Mouse (Mus musculus): ENCODE measurements around the gene Slc12a6.
"Not testable (repeated sequence)": the region's sequence is repeated elsewhere in the genome, so short reads cannot be mapped to it uniquely, and the experiment has no call there.

Gene Slc12a6

DNA sequence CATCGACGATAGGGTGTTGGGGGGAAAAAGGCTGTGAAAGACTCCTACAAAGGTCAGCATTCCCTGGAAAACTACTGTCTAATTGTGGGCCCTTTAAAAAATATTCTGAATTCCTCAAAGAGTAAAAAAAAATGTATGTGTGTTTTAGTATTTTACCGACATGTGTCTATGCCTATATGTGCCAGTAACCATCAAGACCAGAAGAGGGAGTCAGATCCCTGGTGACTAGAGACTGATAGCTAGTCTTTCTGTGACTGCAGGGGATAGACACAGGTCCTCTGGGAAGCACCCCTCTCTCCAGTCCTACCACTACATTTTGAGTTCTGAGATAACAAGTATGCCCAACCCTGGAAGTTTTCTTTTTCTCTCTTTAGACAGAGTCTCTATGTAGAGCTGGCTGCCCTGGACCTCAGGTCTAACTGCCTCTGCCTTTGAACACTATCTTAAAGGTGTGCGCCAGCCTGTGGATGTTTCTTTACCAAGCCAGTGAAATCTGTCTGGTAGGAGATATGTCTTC, 2.8 kb upstream of the Slc12a6 start:
- DNase-seq: no peak

DNA sequence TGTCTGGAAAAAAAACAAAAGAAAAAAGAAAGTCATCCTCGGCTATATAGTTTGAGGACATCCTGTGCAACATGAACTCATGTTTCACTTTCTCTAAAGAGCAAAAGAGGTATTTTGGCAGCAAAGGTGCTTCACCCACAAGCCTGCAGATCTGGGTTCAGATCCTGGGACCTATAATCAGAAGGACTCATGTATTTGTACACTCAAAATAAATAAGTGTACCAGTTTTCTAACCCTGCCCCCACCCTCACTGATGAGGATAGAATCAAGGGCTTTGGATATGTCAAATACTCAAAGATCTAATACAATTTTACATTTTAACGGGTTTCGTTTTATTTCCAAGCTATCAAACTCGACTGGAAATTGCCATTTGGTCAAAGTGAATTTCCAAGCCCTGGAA, 1.3 kb upstream of the Slc12a6 start:
- DNase-seq: no peak

DNA sequence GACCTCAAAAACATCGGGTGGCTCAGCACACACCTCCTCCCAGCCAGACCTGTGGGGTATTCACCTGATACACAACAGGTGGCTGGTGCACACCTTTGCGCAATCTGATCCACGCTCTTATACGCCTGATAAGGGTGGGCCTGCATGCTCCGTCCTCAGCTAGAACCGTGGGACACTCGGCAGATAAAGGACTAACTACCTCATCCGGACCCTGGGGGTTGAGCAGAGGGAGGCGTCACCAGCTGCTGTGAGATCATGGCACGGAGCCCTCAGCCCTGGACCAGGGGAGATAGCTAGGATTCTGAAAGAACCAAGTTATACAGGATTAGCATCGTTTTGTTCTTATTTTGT, 592 bp downstream of the Slc12a6 start, which contains the start of gene Gm21985:
Gm21985 (plus strand) TSS at position 73 of the 351 bp plus-strand sequence.
- DNase-seq: peak; percentile 45

DNA sequence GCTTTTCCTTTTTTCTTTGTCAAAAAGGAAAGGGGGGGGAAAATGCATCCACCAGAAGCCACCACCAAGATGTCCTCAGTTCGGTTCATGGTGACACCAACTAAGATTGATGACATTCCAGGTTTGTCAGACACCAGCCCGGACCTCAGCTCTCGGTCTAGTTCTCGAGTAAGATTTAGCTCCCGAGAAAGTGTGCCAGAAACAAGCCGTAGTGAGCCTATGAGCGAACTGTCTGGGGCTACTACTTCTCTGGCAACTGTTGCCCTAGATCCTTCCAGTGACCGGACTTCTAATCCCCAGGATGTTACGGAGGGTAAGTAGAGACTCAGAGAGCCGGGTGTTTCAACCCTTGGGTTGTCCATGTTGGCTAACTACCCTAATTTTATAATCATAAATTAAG, 1.2 kb downstream of the Slc12a6 start:
- DNase-seq: no peak

DNA sequence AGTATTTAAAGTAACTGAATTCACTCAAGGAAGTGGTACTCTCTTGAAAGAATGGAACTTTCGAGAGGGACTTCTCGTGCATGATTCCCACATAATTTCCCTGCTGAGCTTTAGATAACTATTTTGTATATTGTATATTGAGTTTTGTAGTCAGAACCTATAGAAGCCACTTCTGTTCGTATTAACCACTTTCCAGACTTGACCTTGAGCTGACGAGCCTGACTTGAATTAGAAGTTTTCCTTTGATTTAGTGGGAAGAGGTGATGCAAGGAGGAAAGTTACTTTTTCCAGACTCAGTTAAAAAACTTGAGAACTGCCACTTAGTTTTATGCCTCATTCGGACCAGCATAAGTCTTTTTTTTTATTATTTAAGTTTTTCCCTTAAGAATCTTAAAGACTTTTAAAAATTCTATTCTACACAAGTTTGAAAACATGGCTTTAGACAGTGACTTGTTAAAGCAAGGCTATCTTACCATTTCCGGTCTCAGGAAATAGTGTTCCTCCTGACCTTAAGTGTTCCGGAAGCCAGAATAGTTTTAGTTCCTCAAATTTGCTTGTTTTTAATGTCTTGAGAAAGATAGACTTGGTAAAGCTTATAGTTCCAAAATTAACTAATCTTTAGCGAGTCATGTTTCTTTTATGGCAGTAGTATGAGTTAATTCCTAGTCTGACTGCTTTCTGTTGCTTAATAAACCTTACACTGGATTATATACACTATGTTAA, 2.1 kb downstream of the Slc12a6 start:
- DNase-seq: no peak

DNA sequence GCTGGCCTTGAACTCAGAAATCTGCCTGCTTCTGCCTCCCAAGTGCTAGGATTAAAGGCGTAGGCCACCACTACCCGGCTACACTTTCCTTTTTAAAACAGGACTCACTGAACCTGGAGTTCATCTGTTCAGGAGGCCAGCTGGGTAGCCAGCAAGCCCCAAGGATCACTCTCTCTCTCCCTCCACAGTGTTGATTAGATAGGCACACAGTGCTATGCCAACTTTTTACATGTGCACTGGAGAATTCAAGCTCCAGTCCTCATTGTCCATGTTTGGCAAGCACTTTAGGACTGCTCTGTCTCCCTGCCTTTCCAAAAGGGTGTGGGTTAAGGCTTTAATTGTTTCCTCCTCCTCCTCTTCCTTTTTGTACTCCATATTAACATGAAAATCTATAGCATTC, 4.4 kb downstream of the Slc12a6 start:
- no peak for DNase-seq

DNA sequence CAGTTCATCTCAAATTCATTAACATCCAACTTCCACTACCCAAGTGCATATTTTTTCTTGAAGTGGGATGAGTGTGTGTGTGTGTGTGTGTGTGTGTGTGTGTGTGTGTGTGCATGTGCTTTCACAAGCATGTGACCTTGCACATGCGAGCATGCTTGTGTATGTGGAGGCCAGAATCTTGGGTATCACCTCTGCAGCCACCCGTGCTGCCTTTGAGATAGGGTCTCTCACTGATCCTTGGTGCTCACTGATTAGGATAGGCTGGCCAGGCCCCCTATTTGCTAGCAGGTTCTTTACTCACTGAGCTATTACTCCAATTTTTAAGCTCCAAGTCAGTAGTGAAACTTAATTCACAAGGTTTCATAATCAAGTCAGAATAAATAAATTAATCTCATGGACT, 7.3 kb downstream of the Slc12a6 start:
- DNase-seq: no peak

DNA sequence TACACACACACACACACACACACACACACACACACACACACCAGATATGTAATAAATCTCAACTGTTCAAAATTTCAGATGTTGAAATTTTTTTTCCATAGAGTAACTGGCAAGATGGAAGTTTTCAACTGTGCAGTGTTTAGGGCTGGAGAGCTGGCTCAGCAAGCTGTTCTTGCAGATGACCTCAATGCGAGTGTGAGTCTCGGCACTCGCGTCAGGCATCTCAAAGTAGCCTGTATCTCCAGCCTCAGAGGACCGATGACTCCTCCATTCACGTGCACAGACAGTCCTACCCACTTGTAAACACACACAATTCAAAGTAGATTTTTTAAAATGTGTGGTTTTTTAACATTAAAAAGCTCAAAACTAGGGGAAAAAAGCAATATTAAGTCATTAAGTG, 7.8 kb downstream of the Slc12a6 start:
- no peak for DNase-seq

DNA sequence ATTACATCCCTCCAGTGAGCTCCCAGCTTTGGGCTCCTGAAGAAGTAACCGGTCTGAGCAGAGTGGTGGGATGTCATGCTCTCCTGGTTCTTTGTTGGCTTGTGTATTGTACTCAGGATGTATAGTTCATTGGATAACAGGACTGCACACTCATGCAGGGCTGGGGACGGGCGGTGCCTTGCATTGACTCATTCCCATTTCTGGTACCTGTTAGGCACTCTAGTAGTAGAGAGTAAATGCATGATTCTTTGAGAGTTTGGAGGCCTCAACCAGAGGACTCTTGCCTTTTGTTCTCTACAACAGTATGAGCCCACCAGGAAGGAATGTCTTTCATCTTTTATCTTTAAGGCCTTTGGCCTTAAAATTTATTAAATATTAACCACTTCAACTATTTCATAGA, 11.2 kb downstream of the Slc12a6 start:
- DNase-seq: no peak

DNA sequence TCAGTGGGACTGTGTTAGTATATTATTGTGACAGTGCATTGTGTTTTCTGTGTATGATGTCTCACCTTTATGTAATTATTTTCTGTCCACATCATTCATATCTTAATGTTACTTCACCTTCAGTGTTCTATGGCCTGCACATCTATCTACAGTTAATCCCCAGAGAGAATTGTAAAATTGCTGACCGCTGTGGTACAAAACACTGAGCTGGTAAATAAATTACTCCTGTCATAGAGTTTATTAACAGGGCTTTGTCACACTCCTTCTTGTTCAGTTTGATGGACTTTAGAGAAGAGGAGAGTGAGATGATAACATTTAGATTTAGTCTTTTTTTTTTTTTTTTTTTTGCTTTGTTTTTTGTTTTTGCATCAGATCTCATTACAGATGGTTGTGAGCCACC, 17.2 kb downstream of the Slc12a6 start:
- DNase-seq: no peak

DNA sequence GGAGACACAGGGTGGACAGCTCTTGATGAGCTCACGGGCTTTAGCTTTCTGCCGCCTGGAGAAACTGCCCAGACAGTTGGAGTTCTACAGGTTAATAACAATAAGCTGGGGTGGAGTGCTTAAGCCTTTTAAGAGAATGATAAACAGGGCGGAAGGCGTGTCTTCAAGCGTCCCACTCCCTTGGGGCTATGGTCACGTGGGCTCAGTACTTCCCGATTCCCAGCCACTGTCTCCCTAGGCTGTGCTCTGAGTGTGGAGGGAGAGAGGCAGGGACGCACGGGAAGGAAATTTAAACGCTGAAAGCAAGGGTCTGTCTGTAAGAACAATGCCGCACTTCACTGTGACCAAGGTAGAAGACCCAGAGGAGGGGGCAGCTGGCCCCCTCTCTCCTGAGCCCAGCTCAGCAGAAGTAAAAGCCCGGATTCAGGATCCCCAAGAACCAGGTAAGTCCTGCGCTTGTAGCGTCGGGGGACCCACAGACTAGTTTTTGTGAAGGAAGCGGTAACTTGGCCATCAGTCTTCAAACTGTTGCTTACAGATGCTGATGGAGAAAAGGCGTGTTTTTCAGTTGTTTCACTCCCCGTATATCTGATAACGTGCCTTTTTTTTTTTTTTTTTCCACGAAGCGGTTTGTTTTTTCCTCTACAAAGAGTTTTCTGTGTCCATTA, 18.9 kb downstream of the Slc12a6 start:
- no peak for DNase-seq

DNA sequence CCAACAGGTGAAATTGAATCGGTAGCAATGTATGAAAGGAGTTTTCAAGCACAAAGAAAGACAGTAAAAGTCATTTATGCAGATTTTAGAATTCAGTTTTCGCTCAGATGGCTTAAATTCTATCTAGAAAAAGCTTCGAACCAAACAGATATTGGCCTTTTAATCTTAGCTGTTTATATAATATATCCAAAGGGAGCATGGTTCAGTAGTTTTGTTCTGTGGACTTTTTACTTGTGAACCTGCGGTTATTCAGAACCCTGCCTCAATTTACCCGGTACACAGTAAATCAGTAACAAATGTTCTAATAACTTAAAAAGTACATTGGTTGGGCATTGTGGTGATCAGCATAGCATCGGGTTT, 19.4 kb downstream of the Slc12a6 start:
- DNase-seq: no peak

DNA sequence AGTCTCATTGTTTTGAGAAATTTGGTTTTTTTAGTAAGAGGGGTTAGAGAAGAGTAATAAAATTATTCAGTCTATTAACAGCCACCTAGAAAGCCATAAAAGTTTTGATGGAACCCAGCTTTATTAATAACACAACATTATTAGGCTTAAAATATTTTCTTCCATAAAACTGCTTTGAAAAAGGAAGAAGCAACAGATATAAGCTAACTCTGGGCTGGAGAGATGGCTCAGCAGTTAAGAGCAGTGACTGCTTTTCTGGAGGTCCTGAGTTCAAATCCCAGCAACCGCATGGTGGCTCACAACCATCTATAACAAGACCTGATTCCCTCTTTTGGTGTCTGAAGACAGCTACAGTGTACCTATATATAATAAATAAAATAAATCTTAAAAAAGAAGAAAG, 20.4 kb downstream of the Slc12a6 start:
- not testable (repeated sequence) for DNase-seq

DNA sequence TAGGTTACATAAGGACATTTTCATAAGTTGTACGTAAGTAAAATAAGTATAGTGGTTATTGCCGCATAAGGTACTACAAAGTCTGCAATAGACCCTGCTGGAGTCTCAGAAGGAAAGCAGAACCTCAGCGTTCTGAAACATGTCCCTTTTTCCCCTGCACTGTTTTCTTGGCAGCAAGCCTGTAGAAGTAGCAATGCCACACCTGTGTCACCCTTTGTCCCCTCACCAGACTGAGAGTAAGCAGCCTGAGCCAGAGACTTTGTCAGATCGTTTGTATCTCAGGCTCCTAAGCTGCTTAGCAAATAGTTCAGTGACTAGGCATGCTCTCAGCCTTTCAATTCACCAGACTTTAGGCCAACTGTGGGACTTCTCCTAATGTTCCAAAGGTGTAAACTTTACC, 21.4 kb downstream of the Slc12a6 start:
- DNase-seq: no peak

DNA sequence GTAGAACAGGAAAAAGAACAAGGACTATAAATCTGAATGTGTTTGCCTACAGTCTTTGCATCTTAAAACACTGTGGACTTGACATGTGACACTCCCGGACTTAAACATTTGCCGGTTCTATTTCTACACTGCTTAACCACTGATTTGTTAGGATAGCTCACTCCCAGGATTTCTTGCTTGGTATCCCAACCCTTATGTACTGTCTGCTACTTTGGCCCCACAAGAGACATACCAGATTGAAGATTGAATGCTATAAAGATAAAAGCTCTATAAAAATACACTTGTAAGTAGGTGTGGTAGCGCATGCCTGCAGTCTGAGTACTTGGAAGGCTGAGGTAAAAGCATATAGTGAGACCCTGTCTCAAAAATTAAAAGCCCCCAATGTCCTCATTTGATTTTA, 23.9 kb downstream of the Slc12a6 start:
- no peak for DNase-seq

DNA sequence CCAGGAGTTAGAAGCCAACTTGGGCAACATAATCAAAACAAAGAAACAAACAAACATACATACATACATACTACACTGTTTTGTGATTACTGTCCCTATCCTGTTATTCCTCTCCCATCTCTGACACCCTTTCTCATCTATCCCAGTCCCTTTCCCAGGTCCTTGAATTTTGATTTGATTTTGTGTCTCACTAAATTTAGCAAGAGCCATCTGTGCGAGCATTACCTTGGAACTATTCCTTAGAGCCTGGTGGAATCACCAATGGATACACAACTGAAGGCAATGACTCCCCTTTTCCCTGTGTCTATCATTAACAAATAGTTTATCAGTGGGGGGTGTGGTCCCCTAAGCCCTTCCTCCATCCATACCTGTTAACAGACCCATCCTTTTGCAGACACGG, 27.2 kb downstream of the Slc12a6 start:
- no peak for DNase-seq

DNA sequence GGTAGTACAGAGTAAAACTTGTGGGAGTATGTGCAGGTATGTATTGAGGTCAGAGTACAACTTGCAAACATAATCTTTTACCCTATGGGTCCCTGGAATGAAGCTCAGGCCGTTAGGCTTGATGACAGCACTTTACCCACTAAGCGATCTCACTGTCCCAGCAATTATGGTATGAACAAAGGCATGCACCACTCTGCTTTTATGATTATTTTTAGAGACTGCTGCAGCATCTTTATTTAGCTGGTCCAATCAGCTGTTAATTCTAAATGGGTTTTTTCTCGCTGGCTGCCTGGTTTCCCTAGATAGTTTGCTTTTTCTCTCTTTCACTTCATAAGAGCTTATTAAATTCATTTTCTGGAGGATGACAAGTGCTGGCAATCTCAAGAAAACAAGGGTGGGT, 30.6 kb downstream of the Slc12a6 start:
- DNase-seq: no peak

DNA sequence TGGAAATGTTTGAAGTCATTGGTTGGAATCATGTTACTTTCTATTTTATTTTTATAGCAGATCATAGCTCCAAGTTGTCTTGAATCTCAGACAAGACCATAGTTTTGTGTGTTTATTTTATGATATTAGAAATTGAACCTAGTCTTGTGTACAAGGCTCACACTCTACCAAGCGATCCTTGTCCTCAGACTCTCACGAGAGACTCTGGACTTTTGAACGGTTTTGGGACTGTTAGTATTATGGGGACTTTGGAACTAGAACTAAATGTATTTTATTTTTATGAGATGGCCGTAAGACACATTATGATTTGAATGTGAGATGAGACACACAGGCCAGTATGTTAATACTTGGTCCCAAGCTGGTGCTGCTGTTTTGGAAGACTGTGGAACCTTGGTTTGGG, 32.6 kb downstream of the Slc12a6 start:
- no peak for DNase-seq

DNA sequence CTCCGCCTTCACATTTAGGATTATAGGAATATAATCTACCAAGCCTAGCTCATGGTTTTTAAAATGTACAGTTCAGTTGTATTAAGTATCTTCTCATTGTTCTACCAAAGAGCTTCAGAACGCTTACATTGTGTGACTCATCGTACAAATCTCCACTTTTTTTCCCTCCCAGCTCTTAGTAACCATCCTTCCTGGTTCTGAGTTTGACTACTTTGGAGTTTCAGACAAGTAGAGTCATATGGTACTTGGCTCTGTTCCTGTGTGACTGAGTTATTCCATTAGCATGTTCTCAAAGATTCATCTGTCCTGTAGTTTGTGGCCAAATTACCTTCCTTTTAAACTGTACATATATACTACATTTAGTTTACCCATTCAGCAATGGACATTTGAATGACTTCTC, 43.0 kb downstream of the Slc12a6 start:
- no peak for DNase-seq

DNA sequence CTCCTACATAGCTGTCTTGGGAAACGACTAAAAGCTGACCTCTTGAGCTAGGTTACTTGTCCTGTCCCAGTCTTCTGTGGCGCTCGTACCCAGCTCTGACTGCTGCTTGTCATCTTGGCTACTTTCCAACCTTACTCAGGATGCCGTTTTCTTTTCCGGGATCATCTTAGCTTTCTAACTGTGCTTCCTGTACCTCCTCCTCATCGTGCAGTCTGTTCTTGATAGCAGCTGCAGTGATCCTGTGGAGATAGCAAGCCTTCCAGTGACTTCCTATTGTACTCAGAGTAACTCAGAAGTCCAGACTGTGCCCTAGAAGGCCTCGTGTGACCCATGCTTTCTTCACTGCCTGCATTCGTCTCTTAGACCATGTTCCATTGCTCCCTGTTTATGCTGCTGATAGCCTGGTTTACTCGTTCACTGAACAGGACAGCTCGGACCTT, 43.6 kb downstream of the Slc12a6 start:
- DNase-seq: no peak

DNA sequence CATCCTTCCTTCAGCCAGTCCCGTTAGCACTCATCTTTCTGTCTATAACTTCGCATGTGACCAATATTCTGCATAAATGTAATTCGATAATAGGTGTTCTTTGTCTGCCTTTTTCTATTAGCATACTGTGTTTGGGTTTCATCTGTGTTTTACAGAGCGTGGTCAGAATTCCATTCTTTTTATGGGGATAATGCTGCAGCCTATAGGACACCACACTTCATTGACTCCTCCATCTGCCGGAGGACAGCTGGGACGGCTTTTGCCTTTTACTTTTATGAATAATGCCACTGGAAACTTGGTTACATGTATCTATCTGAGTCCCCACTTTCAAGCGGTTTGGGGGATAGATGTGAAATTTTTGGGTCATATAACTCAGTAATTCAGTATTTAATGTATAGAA, 50.0 kb downstream of the Slc12a6 start:
- no peak for DNase-seq

DNA sequence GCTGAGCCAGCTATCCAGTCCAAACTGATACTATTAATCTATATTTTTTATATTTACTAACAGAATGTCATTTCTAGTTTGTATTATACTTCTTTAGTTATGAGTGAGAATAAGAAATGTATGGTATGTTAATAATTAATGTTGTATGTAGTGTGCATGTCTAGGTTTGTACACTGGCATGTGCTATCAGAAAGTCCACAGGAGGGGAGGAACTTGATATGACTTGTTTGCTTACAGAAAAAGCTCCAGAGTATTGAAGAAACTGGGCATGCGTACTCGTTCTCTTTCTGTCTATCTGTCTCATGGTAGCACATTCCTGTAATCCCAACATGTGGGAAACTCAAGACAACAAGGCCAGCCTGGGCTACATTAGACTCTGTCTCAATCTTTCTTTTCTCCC, 52.6 kb downstream of the Slc12a6 start:
- no peak for DNase-seq

DNA sequence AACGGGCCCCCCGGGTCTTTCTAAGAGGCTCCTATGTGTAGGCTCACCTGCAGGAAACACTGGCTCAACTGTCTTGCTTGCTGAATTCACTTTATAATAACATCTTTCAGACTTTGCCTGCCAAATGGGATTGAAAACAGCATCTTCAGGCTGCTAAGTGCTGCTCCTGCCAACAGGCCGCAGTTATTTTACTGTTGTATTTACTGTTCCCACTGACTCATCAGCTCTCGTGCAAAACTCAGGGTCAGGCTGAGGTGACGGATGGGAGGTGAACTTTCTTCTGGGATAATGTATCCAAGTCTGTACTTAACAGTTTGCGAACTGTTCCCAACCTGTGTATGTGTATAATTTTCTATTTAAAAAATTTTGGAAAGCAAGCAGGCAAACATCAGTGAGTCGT, 53.3 kb downstream of the Slc12a6 start:
- DNase-seq: no peak

DNA sequence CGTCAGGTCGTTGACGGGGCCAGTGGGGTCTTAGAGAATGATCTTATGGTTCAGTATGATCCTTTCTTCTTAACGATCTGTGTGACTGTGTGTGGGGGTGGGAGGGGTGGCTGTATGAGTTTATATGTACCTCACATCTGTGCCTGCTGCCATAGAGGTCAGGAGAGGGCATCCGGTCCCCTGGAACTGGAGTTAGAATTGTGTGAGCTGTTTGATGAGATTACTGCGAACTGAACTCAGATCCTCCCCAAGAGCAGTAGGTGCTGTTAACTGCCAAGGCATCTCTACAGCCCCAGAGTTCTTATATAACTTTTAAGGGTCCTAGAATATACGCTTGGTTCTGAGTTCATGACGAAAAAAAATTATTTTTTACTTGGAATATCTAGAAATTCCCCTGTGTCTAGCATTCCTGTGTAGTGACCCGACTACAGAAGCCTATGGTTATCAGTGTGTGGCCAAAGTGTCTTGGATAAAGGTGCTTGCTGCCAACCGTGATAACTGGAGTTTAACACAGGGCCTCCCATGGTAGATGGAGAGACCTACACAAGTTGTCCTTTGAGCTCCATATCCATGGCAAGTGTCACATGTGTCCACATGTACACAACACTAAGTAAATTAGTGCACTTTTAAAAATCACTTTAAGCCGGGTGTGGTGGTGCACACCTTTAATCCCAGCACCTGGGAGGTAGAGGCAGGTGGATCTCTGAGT, 62.6 kb downstream of the Slc12a6 start:
- no peak for DNase-seq

Data from right cerebral cortex, postnatal 25 days (tissue).